Mouse (Mus musculus) left cerebral cortex, postnatal 14 days (tissue): ENCODE measurements around the gene Ifrd2. TPM values are rescaled to one million over a fixed set of nuclear protein-coding genes. Genes with fewer than 3 reads are reported as not detected.
"Not testable (repeated sequence)": the region's sequence is repeated elsewhere in the genome, so short reads cannot be mapped to it uniquely, and the experiment has no call there.

Experiments
- DNase-seq, 2 experiments: peaks; one replicate each; pipeline ENCODE4 v3.0.0; 2021 to 2022; ENCODE audit warnings: low spot score in 2 of 2, mixed read lengths in 1 of 2
- intact Hi-C: fragments of 180-260 bp; cut with DNase I; formaldehyde crosslinking; loops from one replicate; pipeline ENCODE4 v1.15.1; 2025
- total RNA-seq, 2 experiments: library from RNA; stranded (reverse); gene quantifications; 2 replicates each; pipeline ENCODE4 v1.2.3; 2021

Ifrd2 gene
- total RNA-seq, 2 experiments from 2014 or later, result 8.9 to 9.7 TPM

DNA sequence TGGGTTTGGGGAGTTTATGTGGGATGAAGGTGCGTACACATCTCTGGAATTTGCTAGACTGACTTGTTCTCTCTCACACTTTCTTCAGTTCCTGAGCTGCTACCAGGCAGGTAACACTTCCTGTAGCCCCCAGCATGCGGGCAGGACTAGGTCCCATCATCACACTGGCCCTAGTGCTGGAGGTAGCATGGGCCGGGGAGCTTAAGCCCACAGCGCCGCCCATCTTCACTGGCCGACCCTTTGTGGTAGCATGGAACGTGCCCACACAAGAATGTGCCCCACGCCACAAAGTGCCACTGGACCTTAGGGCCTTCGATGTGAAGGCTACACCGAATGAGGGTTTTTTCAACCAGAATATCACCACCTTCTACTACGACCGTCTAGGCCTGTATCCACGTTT lies 17.4 kb upstream of the Ifrd2 start:
- no peak for DNase-seq
- intact Hi-C loops, result no loop called here

DNA sequence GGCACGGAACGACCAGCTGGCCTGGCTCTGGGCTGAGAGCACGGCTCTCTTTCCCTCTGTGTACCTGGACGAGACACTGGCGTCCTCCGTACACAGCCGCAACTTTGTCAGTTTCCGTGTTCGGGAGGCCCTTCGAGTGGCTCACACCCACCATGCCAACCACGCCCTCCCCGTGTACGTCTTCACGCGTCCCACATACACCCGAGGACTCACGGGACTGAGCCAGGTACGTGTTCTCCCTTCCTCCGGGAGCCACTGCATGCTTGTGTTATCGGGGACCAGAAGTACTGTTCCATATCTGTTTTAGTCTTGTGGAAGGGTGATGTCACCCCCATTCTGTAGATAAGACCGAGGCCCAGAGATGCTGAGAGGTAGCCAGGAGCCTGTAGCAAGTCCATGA lies 16.6 kb upstream of the Ifrd2 start:
- intact Hi-C loops, result no loop called here
- no peak for DNase-seq

DNA sequence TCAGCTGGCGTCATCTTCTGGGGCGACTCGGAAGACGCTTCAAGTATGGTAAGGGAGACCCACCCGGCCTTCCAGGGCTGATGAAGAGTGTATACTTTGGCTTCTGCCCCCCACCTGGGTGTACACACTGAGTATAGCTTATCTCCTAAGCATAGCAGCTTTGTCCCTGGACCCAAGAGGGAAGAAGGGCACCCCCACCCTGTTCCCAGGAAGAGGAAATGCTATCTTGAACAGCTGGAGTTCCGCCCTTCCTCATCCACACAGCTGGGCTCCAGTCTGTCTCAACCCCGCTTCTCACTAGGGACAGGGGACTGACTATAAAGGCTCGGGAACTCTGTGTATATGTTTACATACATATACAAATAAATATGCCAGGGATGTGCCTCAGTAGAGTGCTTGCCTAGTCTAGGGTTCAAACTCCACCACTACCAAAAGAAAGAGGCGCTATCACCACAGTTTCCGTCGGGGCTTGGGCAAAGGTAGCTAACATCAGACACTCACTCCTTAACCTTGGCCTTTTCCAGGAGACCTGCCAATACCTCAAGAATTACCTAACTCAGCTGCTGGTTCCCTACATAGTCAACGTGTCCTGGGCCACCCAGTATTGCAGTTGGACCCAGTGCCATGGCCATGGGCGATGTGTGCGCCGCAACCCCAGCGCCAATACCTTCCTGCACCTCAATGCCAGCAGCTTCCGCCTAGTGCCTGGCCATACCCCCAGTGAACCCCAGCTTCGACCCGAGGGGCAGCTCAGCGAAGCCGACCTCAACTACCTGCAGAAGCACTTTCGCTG lies 15.7 kb upstream of the Ifrd2 start:
- intact Hi-C loops, result no loop called here
- DNase-seq, result no peak

DNA sequence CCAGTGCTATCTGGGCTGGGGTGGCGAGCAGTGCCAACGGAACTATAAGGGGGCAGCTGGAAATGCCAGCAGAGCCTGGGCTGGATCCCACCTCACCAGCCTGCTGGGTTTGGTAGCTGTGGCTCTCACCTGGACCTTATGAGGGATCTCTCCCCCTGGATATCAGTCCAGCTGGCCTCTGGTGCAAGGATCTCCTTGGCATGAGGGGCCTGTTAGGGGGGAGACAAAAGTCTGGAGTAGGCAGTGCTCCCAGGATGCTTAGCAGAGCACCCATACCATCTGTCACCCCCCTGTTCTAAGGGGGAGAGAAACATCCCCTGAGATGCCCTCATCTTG lies 15.1 kb upstream of the Ifrd2 start:
- no peak for DNase-seq
- intact Hi-C loops, result no loop called here

DNA sequence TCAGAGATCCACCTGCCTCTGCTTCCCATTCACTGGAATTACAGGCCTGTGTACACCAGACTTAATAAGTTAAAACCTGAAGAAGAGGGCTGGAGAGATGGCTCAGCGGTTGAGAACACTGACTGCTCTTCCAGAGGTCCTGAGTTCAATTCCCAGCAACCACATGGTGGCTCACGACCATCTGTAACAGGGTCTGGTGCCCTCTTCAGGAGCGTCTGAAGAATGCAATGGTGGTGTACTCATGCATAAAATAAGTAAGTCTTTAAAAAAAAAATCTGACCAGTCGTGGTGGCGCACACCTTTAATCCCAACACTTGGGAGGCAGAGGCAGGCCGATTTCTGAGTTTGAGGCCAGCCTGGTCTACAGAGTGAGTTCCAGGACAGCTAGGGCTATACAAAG lies 13.7 kb upstream of the Ifrd2 start:
- DNase-seq, intact Hi-C loops: not testable (repeated sequence)

DNA sequence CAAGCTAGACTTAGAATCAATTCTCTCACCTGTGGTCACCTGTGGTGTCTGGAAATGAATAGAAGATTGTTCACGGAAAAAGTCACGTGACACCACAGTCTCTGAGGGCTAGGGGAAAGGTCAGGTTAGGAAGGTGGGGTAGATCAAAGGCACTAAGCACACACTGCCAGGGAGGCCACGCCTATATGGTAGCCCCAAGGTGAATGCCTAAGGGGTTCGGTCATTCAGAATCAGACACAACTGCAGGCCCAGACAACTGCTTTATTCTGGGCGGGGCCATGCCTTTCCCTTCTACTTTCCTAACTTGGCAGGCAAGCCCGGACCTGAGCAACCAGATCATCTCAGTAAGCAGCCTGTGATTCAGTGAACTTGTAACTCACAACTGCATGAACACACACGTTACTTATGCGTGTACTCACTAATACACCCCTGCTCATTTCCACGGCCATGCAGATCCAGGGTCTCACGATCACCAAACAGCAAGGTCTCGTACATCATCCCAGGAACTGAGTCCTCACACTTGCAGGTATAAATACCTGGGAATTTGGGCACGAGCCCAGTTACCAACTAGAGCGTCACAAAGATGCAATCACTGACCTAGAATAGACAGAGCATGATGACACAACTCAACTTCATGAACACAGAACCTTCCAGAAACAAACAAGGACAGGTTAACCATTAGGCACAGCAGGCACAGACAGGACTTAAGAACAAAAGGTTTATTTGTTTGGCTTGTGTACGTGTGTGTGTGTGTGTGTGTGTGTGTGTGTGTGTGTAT lies 11.7 kb upstream of the Ifrd2 start:
- intact Hi-C loops, result no loop called here
- no peak for DNase-seq

DNA sequence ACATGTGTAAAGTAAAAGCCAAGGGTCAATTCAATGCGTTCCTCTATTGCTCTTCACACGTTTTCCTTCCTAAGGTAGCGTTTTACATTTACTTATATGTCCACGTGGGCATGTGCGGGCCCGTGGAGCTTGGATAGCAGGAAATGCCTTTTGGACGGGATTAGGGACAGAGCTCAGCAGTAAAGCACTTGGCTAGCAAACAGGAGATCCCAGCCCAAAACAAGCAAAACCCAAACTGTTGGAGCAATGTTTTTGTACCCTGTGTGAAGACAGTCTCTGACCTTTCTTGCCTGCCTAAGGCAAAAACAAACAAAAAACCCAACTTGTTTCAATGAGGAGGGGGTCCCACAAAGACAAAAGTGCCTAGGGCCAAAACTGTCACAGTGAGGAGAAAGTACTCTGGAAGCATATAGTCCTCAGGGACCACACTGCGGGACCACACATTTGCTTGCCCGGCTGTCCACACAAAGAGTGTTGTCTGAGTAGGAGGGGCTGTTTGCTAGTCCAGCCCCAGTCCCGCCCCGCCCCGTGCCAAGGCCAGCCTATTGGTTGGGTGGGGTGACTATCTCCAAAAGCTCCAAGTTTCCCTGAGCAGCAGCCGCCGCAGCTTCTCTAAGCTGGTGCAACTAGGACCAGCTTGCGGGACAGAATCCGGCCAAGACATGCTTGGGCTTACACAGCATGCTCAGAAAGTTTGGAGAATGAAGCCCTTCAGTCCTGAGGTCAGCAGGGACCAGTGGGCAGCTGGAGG lies 10.9 kb upstream of the Ifrd2 start, which contains the start of gene Hyal1:
Gene Hyal1, plus strand, starts transcription at position 571 of the 751 bp plus-strand sequence.
- intact Hi-C loops, result no loop called here
- peak in 1 of 2 experiments; percentile 57 for DNase-seq

DNA sequence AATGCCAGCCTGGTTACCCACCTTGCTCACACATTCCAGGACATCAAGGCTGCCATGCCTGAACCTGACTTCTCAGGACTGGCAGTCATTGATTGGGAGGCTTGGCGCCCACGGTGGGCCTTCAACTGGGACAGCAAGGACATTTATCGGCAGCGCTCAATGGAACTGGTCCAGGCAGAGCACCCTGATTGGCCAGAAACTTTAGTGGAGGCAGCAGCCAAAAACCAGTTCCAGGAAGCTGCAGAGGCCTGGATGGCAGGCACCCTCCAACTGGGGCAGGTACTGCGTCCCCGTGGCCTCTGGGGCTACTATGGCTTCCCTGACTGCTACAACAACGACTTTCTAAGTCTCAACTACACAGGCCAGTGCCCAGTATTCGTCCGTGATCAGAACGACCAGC lies 9.6 kb upstream of the Ifrd2 start:
- no peak for DNase-seq
- intact Hi-C loops, result no loop called here

DNA sequence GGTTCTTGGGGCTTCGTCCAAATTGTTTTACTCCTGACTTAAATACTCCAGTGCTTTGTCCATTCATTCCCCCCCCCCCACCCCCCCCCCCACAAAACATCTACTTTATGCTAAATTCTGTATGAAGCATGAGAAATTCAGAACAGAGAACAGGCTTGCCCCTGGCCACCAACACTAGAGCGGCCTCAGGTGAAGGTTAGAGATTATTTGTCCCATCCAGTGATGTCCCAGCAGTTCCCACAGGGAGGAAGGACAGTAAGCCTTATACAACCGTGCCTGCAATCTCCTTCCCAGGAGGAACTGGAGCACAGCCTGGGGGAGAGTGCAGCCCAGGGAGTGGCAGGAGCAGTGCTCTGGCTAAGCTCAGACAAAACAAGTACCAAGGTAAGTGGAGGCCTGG lies 8.9 kb upstream of the Ifrd2 start, which contains the start of gene Naa80:
Gene Naa80, plus strand, starts transcription at position 301 of the 400 bp plus-strand sequence.
- intact Hi-C loops, result no loop called here
- DNase-seq, result no peak

DNA sequence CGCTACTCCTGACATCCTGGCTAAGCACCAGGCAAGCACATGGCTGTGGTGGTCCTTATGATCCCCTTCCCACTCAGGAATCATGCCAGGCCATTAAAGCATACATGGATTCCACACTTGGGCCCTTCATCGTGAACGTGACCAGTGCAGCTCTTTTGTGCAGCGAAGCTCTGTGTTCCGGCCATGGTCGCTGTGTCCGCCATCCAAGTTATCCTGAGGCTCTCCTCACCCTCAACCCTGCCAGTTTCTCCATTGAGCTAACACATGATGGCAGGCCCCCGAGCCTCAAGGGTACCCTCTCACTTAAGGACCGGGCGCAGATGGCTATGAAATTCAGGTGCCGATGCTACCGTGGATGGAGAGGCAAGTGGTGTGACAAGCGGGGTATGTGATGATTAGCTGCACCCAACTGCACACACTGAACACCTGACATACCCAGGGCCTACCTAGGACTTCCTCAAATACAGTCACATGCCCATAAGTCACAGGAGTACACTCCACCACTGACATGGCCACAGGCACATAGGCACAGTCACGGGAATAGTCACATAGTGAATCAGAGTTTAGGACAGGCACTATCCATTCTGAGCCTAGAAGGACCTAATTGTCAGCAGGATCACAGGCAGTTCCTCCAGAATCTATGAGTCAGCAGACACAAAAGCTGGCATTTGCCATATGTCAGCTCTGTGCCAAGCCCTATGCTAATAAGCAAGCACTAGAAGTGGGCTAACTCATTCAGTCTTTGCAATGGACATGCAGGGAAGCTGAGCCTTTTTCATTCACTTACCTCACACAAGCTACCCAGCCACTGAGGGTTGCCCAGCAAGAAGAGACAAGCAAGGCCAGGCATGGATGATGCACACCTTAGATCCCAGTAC lies 8.2 kb upstream of the Ifrd2 start:
- no peak for DNase-seq
- intact Hi-C loops, result no loop called here

DNA sequence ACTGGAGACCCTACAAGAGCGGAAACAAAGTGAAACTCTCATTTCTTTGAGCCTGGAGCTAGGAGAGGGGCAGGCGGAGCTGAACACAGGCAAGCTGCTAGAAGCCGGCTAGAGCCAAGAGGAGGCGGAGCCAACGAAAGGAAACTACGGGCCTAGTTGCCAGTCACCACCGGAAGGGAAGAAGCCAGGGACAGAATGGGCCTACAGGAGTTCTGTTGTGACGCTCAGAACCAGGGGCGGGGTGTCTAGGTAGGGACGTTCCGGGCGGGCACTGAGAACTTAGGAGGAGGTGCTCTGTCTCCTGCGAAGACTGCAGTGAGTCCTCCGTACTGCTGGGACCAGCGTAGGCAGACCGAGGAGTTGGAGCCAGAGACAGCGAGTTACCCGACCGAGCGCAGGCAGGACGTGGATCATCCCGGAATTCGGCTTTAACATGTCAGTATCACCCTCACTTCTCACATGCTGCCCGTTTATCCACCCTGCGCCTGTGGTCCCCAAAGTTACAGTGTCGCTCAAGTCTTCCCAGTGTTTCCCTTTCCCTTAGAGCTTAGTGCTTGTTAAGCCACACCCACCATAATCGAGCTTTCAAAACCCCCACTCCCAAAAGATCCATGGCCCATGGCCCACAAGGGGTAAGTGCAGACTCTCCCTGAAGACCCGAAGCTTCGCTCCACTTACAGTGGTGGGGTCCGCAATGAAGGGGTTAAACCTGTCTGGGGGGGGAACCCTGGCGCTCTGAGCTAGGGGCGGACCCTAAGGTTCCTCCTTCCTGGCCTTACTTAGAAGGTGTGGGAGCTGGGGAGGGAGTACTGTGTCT lies 6.7 kb upstream of the Ifrd2 start, which contains the start of gene Hyal3:
Gene Hyal3, plus strand, starts transcription at position 318 of the 817 bp plus-strand sequence.
- DNase-seq, result peak; percentile 87 to 90
- intact Hi-C loops, result no loop called here

DNA sequence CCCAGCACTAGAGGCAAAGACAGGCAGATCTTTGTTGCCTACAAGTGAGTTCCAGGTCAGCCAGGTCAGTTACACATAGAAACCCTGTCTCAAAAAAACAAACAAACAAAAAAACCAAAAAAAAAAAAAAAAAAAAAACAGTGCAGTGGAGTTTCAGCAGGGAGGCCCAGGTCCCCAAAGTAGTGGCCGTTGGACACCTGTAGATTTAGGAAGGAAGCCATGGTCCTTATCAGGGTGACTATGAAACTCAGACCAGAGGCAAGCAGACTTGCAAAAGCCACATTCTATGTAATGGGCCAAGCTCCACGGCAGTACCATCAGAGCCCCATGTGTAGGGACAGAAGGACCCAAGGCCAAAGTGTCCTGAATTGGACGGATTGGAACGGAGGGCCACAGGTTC lies 5.9 kb upstream of the Ifrd2 start:
- DNase-seq, result no peak
- intact Hi-C loops, result no loop called here

DNA sequence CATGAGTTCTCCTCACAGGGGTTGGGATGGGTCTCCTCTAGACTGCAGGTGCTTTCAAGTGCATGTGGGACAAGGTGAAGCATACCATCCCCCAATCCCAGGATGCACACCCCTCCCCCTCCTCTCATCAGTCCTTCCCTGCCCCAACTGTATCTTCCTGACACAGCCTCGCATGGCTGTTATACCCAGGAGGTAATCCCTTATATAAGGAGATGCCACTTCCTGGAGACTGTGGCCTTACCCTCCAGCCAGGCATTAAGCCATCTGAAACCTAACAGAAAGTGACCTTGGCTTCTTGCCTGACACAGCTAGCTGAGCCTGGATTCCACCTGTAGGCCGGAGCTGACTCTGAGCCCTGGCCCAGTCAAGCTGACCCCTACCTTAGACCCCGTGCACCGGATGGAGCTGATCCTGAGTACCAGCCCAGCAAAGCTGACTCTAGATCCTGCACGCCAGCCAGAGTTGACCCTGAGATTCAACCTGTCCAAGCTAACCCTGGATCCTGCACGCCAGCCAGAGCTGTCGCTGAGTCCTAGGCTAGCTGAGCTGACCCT lies 4.9 kb upstream of the Ifrd2 start:
- intact Hi-C loops, result no loop called here
- no peak for DNase-seq

DNA sequence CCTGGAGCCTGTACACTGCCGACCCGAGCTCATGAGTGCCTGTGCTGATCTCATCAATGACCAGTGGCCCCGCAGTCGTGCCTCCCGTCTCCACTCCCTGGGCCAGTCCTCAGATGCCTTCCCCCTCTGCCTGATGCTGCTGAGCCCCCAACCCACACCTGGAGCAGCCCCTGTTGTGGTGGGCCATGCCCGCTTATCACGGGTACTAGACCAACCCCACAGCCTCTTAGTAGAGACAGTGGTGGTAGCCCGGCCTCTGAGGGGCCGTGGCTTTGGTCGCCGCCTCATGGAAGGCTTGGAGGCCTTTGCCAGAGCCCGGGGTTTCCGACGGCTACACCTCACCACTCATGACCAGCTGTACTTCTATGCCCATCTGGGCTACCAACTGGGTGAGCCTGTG lies 4.3 kb upstream of the Ifrd2 start:
- DNase-seq, result no peak
- intact Hi-C loops, result no loop called here

DNA sequence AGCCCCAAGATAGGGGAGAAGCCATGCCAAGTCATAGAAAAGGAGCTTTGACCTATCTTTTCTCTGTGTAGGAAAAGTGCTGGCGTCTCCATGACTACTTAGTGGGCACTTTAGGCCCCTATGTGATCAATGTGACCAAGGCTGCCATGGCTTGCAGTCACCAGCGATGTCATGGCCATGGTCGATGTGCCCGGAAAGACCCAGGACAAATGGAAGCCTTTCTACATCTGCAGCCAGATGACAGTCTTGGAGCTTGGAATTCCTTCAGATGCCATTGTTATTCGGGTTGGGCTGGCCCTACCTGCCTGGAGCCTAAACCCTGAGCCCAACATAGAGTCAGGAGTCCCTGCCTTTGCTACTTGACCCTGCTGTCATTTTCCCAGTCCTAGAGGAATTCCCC lies 938 bp upstream of the Ifrd2 start:
- intact Hi-C loops, result no loop called here
- DNase-seq, result no peak

DNA sequence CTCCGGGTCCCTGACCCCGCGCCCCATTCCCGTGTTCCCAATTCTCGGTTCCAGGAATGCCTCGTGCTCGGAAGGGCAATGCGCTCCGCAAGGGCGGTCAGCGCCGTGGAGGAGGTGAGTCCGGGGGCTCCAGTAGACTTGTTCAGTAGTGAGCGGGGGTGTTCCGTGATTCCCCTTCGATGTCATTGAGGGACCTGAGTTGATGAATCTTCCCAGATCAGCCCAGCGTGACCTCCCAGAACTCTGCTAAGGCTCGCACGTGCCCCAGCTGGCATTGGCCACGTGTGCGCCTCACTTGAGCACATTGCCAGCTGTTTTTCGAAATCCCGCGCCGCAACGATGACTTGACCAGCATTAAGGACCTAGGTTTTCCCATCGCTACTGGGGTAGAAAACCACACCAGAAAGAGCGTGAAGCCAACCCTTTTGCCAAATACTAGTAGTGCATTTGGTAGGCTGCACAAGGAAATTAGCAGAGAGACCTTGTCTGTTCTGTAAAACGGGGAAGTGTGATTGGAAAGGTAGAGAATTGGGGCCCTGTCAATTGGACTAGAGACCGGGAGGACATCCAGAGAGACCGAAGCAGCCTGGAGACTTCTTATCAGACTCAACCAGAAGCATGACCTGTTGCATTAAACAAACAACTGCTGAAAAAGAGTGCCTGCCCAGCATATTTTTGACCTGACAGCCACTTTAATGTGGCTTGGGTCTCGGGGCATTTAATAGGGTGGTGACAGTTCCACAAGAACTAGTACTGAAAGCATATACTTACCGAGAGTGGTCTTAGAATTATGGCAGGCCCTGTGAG lies 594 bp downstream of the Ifrd2 start:
- DNase-seq, result peak; percentile 47 to 74
- intact Hi-C loops, result no loop called here

DNA sequence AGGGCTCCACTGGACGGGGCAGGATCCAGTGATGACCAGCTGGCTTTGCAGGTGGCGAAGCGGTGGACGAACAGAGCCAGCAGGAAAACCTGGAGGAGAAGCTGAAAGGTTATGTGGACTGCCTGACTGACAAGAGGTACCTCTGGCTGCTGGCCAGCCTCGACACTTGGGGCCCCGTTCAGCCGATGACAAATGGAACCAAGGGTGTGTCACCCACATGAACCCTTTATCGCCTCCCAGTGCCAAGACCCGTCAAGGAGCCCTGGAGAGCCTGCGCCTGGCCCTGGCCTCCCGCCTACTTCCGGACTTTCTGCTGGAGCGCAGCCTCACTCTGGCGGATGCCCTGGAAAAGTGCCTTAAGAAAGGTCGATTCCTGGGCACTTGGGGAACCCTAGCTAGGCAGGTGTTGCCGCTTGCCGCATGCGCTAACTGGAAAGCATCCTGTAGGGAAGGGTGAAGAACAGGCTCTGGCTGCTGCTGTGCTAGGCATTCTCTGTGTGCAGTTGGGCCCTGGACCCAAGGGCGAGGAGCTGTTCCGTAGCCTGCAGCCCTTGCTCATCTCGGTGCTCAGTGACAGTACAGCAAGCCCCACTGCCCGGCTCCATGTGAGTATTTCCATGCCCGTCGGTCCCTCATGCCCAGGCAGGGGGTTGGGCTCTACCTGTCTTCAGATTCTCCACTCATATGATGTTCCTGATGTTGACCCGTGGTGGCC lies 2.8 kb downstream of the Ifrd2 start:
- intact Hi-C loops, result no loop called here
- no peak for DNase-seq
